Mouse (Mus musculus): Measurements from ENCODE around the gene Twist2.

DNA sequence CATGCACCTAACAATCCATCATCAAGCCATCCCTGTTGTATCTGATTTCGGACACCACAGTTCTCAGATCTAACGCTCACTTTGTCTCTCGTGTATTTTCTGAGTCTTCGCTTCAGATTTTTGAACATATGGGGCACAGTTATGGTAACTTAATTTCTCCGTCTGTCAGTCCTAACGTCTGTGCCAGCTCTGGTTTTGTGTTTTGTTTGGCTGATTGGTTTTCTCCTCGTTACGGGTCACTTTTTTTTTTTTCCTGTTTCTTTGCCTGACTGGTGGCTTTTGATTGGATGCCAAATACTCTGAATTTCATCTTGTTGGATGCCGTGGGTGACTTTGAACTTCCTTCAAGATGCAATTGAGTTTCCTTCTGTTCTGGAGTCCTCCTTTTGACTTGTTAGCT lies 48.3 kb upstream of the Twist2 start:
- TF ChIP-seq CTCF (IDR thresholded peaks at IDR 0.05; ENCODE audit: insufficient read depth, low read length) (no peak), POLR2A (IDR thresholded peaks at IDR 0.05; ENCODE audit: borderline replicate concordance, extremely low read depth, low read depth, low read length) (no peak)

All from lung, adult 2 months (tissue).